Mouse (Mus musculus) right cerebral cortex, postnatal 4 days (tissue): ENCODE results near the gene Osgin1.

ENCODE experiments used
- DNase-seq: peaks from one replicate; pipeline ENCODE4 v3.0.0-alpha.2; 2022

Osgin1 gene

GRCm38 (mm10) chr8:119433582-119434174 lies at the start of gene Osgin1:
TSS of gene Osgin1 (plus strand) at chr8:119434124.
- no peak for DNase-seq

GRCm38 (mm10) chr8:119384478-119384877 lies 49.4 kb upstream of the Osgin1 start:
- peak; percentile 84 for DNase-seq

GRCm38 (mm10) chr8:119385854-119386253 lies 48.1 kb upstream of the Osgin1 start:
- no peak for DNase-seq

- DNase-seq, result no peak
Observed at GRCm38 (mm10) chr8:119386988-119387387, 46.9 kb upstream of the Osgin1 start.

GRCm38 (mm10) chr8:119394097-119394496 lies 39.8 kb upstream of the Osgin1 start:
- DNase-seq, result no peak

GRCm38 (mm10) chr8:119394524-119395026 lies 39.3 kb upstream of the Osgin1 start, which contains the start of gene Mlycd:
TSS of gene Mlycd (plus strand) at chr8:119394878.
- peak; percentile 91 for DNase-seq

GRCm38 (mm10) chr8:119395072-119395950 lies 38.6 kb upstream of the Osgin1 start:
- DNase-seq, result peak; percentile 38

GRCm38 (mm10) chr8:119398558-119398957 lies 35.4 kb upstream of the Osgin1 start:
- no peak for DNase-seq

GRCm38 (mm10) chr8:119399255-119399654 lies 34.7 kb upstream of the Osgin1 start:
- no peak for DNase-seq

GRCm38 (mm10) chr8:119400122-119400671 lies 33.7 kb upstream of the Osgin1 start:
- no peak for DNase-seq

GRCm38 (mm10) chr8:119400904-119401303 lies 33.0 kb upstream of the Osgin1 start:
- DNase-seq, result no peak

- DNase-seq, result no peak
Observed at GRCm38 (mm10) chr8:119403912-119404311, 30.0 kb upstream of the Osgin1 start.

- no peak for DNase-seq
Observed at GRCm38 (mm10) chr8:119404648-119405047, 29.3 kb upstream of the Osgin1 start.

GRCm38 (mm10) chr8:119408311-119408710 lies 25.6 kb upstream of the Osgin1 start:
- no peak for DNase-seq

GRCm38 (mm10) chr8:119412037-119412734 lies 21.7 kb upstream of the Osgin1 start:
- no peak for DNase-seq

- peak; percentile 82 for DNase-seq
Observed at GRCm38 (mm10) chr8:119412735-119413498, 21.0 kb upstream of the Osgin1 start.

GRCm38 (mm10) chr8:119413605-119414004 lies 20.3 kb upstream of the Osgin1 start:
- no peak for DNase-seq

- no peak for DNase-seq
Observed at GRCm38 (mm10) chr8:119420318-119420717, 13.6 kb upstream of the Osgin1 start.

GRCm38 (mm10) chr8:119421603-119422122 lies 12.3 kb upstream of the Osgin1 start:
- no peak for DNase-seq

- DNase-seq, result no peak
Observed at GRCm38 (mm10) chr8:119422123-119422711, 11.7 kb upstream of the Osgin1 start.

GRCm38 (mm10) chr8:119423631-119424141 lies 10.2 kb upstream of the Osgin1 start:
- no peak for DNase-seq
